Mouse (Mus musculus): ENCODE measurements around the gene Tab1. TPM values are rescaled to one million over a fixed set of nuclear protein-coding genes. Genes with fewer than 3 reads are reported as not detected.
A peak's percentile ranks its signal among the peaks of the same experiment; 100 is the strongest.

Gene Tab1
- 10 to 100 TPM; 14.8 to 18.4 TPM for total RNA-seq (2021)
- long read RNA-seq, experiment 1, transcript Tab1-201 (11 exons, 2,964 nt), result major isoform, 13 of 23 reads
- long read RNA-seq, experiment 1, partial matches to known transcripts, result 2 of 23 reads
- long read RNA-seq, experiment 1, other reads (novel, unspliced or antisense), result 8 of 23 reads
- long read RNA-seq, experiment 2, transcript Tab1-201 (11 exons, 2,964 nt), result major isoform, 11 of 18 reads
- long read RNA-seq, experiment 2, partial matches to known transcripts, result 4 of 18 reads
- long read RNA-seq, experiment 2, other reads (novel, unspliced or antisense), result 3 of 18 reads

GRCm38 (mm10) chr15:80132993-80133586 lies at the start of gene Tab1:
TSS of gene Tab1 (plus strand) at chr15:80133127.
- DNase-seq, result peak; percentile 93 to 94

- DNase-seq, result peak; percentile 98 to 99
Observed at GRCm38 (mm10) chr15:80083276-80083731, 49.6 kb upstream of the Tab1 start.

- DNase-seq, result no peak
Observed at GRCm38 (mm10) chr15:80083740-80084139, 49.2 kb upstream of the Tab1 start.

- DNase-seq, result no peak
Observed at GRCm38 (mm10) chr15:80087406-80088012, 45.4 kb upstream of the Tab1 start.

- DNase-seq, result peak; percentile 89 to 92
Observed at GRCm38 (mm10) chr15:80088637-80089036, 44.3 kb upstream of the Tab1 start.

- DNase-seq, result no peak
Observed at GRCm38 (mm10) chr15:80090155-80090554, 42.8 kb upstream of the Tab1 start.

- peak in 1 of 2 experiments; percentile 35 for DNase-seq
Observed at GRCm38 (mm10) chr15:80090741-80091120, 42.2 kb upstream of the Tab1 start.

- peak; percentile 77 to 83 for DNase-seq
Observed at GRCm38 (mm10) chr15:80091121-80091955, 41.6 kb upstream of the Tab1 start, which contains the start of the genes Syngr1 and Rpl3. TSS of gene Syngr1 (plus strand) at chr15:80091334. TSS of gene Rpl3 (minus strand) at chr15:80091868.

GRCm38 (mm10) chr15:80092041-80092441 lies 40.9 kb upstream of the Tab1 start:
- DNase-seq, result no peak

- DNase-seq, result no peak
Observed at GRCm38 (mm10) chr15:80092599-80092998, 40.3 kb upstream of the Tab1 start.

GRCm38 (mm10) chr15:80094201-80094600 lies 38.7 kb upstream of the Tab1 start:
- peak; percentile 44 to 56 for DNase-seq

- DNase-seq, result no peak
Observed at GRCm38 (mm10) chr15:80095596-80095995, 37.3 kb upstream of the Tab1 start.

- no peak for DNase-seq
Observed at GRCm38 (mm10) chr15:80096406-80096805, 36.5 kb upstream of the Tab1 start.

- peak; percentile 55 to 74 for DNase-seq
Observed at GRCm38 (mm10) chr15:80096946-80097881, 35.7 kb upstream of the Tab1 start.

- DNase-seq, result no peak
Observed at GRCm38 (mm10) chr15:80097999-80098461, 34.9 kb upstream of the Tab1 start.

- DNase-seq, result no peak
Observed at GRCm38 (mm10) chr15:80098809-80099208, 34.1 kb upstream of the Tab1 start.

GRCm38 (mm10) chr15:80099477-80099876 lies 33.5 kb upstream of the Tab1 start:
- no peak for DNase-seq

GRCm38 (mm10) chr15:80100196-80100595 lies 32.7 kb upstream of the Tab1 start:
- no peak for DNase-seq

GRCm38 (mm10) chr15:80100871-80101270 lies 32.1 kb upstream of the Tab1 start:
- no peak for DNase-seq

- DNase-seq, result no peak
Observed at GRCm38 (mm10) chr15:80101503-80101902, 31.4 kb upstream of the Tab1 start.

- no peak for DNase-seq
Observed at GRCm38 (mm10) chr15:80102495-80102894, 30.4 kb upstream of the Tab1 start.
